Mouse (Mus musculus) cerebellum, postnatal 36 days (tissue): ENCODE results near the gene B230217C12Rik.
"Not testable (repeated sequence)": the region's sequence is repeated elsewhere in the genome, so short reads cannot be mapped to it uniquely, and the experiment has no call there.

Source experiments
- DNase-seq, 2 experiments: peaks; one replicate each; pipeline ENCODE4 v3.0.0; 2021 to 2022; ENCODE audit warnings: mixed read lengths in 2 of 2

Gene B230217C12Rik

DNA sequence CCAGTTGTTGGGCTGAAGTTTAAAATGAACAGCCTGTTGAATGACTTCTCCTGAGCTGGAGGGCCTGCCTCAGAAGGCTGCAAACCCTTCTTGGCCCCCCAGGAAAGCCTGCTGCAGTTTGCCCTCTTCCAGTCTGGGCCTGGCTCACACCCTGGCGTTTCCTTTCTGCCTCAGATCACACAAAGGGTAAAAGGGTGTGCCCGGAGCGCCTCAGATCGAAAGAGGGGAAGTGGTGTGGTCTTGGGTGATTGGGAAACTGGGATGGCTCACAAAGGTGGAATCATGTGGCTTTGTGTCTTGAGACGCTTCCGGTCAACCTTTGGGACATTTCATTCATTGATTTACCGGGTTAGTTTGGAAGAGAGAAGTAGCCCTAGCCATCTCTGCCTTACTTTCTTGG lies 14.2 kb upstream of the B230217C12Rik start:
- no peak for DNase-seq

DNA sequence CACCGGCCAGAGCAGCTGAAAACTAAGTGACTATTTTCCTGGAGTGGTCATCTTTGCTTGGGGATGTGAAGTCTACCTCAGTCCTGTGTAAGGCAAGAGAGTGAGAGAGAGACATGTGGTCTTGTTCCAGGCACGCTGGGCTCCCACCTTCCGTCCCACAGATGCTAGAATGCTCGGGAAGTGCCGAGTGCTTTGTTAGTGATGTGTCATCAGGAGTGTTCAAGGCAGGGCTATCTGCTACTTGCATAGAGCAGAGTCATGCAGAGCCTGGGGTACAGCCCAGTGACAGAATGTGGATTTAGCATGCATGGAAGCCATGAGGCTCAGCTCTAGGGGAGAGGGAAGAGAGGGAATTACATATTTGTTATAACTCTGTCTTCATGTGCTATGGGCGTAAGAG lies 12.9 kb upstream of the B230217C12Rik start:
- DNase-seq: no peak

DNA sequence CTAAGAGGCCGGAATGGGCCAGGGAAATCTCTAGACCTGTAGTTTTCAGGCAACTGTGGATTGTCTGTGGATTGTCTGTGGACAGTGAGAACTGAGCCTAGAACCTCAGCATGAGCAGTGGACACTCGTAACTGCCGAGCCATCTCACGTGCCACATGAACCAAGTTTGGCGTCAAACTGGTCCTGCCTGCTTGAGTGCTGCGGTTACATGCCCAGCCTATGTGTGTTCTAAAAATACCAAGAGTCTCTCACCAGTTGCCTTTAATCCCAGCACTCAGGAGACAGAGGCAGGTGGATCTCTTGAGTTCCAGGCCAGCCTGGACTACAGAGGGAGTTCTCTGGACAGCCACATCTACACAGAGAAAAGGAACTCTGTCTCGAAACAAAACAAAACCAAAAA lies 11.2 kb upstream of the B230217C12Rik start:
- no peak for DNase-seq

DNA sequence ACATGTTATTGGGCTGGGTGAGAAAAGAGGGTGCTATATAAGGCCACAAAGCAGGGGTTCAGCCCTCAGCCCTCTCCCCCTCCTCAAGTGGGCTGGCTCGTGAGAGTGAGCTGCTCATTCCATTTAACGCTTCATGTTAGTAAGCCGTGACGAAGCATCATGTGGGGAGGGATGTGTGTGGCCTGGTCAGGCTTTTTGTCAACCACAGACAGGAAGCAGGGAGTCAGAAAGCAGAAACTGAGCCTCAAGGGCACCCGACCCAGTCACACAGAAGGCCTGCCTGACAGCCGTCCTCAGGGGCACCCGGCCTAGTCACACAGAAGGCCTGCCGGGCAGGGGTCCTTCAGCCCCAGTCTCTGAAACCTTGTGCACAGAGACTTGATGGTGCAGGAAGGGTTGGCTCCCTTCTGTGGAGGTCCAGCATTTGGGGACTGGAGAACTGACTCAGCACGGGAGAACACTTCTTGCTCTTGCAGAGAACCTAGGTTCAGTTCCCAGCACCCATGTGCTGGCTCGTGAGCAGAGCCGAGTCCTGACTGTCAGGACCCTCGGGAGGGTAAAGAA lies 10.6 kb upstream of the B230217C12Rik start:
- no peak for DNase-seq

DNA sequence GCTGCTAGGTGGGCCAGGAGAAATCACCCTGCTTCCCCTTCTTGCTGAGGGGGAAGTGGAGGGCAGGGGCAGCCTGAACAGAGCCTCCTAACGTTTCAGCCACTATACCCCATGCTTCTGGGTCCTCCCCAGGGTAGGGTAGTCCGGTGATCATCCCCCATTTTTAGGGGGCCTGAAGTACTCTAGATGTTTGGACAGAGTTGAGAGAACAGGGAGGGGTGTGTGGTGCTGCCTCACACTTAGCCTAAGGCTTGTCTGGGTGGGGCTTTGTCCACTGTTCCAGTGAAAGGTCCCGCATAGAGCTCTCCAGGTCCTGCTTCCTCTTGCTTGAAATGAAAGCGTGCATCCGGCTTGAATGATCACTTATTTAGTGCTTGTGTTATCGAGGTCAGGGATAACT lies 10.1 kb upstream of the B230217C12Rik start:
- DNase-seq: no peak

DNA sequence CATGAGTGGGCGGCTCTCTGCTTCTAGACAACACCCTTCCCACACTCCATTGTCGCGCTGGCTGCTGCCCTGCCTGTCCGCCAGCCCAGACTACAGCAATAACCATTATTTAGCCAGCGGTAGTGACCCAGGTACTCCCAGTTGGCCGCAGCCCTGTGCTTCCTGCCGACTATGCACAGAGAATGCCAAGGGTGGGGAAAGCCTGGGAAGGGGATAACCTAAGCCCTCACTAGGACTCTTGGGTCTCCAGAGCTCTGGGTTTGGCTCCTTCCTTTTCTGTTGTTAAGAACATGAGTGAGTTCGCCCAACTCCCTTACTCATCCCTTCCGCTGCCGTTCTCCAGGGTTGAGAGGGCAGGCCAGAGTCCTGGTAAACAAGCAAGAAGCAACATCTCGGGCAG lies 8.6 kb upstream of the B230217C12Rik start:
- DNase-seq: no peak

DNA sequence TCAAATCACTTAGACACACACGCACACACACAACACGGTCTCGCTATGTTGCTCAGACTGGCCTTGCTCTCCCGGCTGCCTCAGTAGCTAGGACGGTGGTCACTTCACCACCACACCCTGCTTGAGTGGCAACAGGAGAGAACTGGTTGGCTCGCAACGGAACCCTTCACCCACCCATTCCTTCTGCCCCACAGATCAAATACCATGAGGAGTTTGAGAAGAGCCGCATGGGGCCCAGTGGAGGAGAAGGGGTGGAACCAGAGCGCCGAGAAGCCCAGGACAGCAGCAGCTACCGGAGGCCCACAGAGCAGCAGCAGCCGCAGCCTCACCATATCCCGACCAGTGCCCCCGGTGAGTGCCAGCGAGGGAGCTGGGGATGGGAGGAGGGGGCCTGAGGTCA lies 7.2 kb upstream of the B230217C12Rik start:
- no peak for DNase-seq

DNA sequence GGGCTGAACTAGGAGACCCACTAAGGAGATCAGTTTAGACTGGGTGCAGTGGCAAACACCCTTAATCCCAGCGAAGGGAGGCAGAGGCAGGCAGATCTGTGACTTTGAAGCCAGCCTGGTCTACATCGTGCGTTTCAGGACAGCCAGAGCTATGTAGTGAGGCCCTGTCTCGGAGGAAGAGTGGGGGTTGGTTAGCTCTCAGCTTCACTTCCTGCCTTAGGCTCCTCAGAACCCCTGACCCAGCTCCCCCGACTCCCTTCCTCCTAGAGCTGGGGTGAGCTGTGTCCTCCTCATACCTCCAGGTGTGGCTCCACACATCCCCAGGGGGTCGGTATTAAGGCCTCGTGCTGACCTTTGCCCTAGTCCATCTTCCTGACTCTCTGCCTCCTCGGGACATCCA lies 4.0 kb upstream of the B230217C12Rik start:
- DNase-seq: no peak

DNA sequence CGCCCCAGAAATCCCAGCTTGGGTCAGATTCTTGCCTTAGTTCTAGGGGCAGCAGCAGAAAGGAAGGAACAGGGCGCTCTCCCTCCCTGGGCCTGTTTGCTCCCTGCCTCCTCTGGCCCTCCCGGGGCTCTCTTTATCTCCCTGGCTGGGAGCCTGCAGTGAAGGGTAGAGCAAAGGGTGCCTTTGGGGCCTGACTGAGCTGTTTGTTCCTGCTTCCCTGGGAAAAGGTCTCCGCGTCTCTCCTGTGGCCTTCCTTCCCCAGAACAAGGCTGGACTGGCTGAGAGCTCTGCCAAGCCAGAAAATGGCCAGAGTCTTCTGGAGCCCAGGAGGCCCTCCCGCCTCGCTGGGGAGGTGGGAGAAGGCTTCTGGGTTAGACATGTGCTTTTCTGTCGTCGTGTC lies 3.5 kb upstream of the B230217C12Rik start:
- not testable (repeated sequence) for DNase-seq

DNA sequence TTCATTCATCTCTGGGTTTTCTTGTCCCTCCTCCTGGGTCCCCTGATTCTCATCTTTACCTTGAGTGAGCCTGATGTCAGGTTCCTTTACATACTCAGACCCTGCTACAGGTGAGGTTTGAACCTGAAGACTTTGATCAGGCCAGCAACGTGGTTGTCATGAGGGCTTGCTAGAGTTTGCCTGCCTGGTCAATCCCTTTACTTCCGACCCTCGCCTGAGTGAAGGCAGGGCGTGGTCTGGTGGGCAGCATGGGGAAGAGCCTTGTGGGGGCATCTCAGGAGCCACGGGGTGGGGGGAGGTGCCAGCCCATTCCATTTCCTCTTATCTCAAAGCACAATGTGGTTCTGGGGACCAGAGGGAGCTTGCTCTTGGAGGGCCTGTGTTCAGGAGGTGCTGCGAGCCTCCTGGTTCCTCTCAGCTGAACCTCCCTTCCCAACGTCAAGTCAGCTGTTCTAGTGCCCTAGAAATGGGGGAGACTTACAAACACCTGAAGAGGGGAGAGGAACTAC lies 2.9 kb upstream of the B230217C12Rik start:
- DNase-seq: no peak

DNA sequence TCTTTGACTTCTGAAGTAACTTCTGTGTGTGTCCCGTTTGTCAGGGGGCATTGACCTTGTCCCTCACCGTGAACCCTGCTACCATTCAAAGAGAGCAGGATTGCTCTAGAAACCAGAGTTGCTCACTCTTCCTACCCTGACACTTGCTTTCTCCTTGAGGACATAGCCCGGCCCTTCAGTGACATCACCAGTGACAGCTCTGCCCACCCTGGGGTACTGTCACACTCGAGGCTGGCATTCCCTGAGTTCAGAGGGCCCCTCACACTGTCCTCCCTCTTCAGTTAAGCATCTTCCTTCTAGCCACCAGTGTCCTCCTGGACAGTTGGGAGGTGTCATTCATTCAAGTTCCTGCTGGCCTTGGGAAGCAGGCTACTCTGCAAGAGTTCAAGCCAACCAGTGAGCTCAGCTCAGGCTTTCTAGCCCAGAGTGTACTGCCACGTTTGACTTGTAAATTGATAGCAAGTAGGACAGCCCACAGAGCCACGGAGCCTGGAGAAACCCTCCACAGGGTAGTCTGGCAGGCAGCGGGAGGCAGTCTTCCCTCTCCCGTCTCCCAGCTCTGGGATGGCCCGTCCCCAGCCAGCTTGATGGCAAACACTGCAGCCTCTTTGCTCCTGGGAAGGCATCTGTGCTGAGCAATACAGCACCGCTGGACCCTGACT lies 1.7 kb upstream of the B230217C12Rik start:
- no peak for DNase-seq

DNA sequence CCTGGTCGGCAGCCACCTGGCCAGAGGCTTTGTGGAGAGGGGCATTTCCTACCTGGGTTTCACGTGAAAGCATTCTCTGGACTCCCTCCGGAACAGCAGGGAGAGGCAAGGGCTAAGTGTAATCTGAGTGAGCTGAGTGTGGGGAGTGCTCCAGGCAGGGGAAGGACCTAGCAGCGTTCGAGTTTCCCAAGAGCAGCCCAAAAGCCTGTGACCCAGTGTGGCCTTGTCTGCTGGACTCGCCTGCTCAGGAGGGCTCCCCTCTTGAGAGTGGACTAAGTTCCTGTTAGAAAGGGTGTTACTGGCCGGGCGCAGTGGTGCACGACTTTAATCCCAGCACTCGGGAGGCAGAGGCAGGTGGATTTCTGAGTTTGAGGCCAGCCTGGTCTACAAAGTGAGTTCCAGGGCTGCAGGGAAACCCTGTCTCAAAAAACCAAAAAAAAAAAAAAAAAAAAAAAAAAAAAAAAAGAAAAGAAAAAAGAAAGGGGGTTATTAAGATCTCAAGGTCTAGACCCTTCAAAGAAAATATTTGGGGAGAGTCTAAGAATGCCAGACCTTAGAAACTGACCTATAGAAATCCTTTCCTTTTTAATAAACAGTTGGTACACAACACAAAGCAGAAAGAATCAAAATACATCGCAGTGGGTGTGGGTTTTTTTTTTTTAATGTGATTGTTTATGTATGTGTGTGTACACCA lies 992 bp upstream of the B230217C12Rik start:
- no peak for DNase-seq

DNA sequence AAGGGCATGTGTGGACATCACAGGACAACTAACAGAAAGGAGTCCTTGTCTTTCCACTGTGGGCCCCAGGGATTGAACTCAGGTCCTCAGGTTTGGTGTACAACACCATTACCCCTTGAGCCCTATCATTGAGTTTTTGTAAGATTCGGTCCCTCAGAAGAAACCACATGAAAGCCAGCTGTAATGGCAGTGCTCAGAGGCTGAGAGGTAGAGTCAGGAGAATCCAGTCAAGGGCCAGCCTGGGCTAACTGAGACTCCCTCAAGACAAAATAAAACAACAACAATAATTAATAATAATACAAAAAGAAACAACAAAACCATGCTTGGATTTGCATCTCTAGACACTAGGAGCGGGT lies 467 bp upstream of the B230217C12Rik start:
- DNase-seq: no peak

DNA sequence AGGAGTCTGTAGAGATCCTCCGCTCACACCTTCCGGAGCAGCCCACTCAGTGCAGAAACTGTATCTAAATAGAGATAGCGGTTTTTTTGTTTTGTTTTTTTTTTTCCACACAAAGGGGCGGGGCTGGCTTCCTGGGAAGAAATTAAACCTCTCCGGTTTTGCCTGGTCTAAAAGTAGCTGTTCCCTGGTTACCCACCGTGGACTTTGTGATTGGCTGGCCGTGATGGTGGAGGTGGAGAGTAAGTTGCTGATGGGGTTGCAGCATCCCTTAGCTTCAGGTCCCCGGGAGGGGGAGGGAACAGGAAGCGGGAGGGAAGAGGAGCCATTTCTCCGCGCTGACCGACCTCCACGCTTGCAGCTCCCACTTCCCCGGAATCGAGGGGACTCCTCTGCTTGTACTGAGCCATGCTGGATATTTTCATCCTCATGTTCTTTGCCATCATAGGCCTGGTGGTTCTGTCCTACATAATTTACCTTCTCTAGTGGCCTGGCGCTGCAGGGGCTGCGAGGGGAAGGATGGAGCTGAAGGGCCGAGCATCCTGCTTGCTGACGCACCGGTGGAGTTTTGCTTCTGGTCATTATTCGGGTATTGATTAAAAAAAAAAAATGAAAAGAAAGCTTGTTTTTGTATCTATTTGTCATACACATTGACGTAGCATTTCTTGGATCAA lies 546 bp downstream of the B230217C12Rik start:
- DNase-seq: peak; percentile 90

DNA sequence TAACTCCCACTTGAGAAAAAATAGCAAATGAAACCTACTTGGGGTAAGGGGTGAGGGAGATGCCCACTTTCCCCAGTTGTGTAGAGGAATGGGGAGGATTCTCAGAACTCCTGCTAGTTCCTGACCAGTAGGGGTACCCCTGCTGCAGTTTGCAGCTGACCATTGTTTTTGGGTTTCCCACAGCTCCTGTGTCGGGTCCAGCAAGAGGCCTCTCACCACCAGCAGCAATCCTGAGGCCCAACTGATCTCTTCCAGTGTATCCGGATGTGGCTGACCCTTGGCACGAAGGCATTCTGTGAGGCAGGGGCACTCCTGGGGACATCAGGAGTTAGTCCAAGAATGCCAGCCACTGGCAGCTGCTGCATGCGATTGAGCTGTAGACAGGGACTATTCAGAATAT lies 1.4 kb downstream of the B230217C12Rik start:
- DNase-seq: peak in 1 of 2 experiments; percentile 30

DNA sequence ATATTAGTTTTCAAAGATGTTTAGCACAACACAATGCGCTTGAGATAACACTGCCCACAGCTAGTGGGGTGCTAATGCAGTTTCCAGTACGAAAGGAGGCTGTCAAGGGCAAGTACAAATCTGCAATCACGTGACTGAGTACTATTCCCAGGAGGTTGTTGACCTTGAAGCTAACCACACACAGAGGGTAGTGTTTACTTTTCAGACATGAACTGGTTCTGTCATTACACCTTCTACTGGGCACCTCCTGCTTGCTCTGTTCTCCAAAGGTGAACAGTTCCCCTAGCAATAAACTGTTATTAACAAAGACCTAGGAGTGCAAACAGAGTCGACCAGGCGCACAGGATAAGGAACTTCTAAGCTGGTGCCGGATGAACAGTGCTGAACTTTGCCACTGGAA lies 9.8 kb downstream of the B230217C12Rik start:
- no peak for DNase-seq

DNA sequence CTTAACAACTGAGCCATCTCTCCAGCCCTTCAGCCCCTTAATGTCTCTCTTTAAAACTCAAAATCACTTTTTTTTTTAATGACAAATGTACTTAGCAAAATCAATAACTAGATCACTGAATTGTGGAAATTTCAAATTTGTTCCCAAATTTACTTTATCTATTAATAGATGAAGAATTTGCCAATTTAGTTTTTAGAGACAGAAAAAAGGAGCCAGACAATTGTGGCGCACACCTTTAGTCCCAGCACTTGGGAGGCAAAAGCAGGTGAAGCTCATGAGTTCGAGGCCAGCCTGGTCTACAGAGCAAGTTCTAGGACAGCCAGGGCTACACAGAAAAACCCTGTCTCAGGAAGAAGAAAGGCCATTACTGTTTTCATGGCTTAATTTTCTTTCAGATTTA lies 11.0 kb downstream of the B230217C12Rik start:
- no peak for DNase-seq

DNA sequence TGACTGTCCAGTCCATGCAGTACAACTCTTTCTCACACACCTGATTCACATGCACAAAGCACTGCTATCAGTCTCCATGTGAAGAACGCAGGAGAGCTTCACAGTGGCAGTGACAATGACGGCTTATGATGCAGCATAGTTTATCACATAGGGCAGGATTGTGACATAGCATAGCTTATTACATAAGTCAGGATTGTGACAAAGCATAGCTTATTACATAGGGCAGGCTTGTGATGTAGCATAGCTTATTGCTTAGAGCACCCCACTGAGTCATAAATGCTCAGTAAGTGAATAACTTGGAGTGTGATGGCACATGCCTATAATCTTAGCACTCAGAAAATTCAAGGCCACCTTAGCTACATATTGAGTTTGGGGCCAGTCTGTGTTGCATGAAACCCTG lies 14.9 kb downstream of the B230217C12Rik start:
- DNase-seq: no peak

DNA sequence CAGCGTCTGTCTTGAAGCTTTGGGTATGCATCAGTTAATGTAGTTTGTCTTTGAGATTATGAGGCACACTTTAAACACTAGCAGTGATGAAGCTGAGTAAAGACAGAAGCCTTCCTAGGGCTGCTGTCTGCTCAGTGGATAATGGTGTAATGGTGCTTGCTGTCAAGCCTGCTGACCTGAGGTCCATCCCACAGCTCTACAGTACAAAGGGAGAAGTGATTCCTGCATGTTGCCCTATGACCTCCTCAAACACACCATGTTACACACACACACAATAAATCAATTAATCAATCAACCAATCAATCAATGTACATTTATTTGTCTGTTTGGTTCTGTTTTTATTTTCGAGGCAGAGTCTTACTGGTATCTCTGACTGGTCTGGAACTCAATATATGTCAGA lies 21.6 kb downstream of the B230217C12Rik start:
- DNase-seq: no peak

DNA sequence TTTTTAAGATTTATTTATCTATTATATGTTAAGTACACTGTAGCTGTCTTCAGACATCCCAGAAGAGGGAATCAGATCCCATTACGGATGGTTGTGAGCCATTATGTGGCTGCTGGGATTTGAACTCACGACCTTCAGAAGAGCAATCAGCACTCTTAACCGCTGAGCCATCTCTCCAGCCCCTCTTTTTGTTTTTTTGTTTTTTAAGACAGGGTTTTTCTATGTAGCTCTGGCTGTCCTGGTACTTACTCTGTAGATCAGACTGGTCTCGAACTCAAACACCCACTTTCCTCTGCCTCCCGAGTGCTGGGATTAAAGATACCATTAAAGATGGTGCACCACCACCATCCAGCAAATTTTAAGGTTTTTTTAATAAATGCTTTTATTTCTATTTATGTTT lies 24.8 kb downstream of the B230217C12Rik start:
- DNase-seq: no peak

DNA sequence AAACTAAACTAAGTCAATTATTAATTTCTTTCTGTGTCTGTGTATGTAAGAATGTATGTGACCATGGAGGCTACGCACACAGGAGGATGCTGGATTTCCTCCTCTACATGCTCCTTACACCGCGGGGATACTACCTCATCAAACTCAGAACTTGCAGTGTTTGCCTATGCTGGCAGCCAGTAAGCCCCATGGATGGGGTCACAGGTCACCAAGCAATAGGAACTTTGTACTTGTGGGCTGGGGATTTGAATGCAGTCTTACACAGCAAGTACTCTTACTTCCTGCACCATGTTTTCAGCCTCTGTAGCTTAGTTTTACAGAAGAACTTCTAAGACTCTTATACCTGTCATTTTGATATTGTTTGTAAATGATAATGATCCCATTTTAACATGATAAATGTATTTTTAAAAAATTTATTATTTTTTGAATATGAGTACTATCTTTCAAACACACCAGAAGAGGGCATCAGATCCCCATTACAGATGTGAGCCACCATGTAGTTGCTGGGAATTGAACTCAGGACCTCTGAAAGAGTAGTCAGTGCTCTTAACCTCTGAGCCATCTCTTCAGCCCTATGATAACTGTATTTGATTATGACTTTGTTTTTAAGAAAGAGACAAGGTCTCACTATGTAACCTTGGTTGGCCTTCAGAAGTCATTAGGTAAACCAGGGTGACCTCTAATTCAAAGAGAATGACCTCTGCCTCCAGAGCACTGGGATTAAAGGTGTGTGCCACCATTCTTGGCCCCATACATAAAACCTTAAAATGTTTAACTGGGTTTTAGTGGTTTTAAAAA lies 25.7 kb downstream of the B230217C12Rik start:
- DNase-seq: no peak

DNA sequence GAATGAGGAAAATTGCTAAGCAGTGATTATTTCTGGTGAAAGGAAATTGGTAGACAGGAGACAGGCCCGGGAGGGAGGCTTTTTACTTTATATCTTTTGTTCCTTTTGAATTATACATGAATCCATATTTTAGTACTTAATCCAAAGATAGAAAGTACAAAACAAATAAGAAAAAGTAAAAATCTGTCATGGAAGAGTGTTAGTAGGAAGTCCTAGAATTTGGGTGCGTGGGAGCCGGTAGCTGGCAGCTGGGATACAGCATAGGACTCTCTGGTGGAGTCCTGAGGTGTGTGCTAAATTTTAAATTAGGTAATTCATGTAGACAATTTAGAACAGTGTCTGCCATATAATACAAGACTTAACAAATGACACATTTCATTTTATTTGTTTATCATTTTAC lies 27.0 kb downstream of the B230217C12Rik start:
- no peak for DNase-seq

DNA sequence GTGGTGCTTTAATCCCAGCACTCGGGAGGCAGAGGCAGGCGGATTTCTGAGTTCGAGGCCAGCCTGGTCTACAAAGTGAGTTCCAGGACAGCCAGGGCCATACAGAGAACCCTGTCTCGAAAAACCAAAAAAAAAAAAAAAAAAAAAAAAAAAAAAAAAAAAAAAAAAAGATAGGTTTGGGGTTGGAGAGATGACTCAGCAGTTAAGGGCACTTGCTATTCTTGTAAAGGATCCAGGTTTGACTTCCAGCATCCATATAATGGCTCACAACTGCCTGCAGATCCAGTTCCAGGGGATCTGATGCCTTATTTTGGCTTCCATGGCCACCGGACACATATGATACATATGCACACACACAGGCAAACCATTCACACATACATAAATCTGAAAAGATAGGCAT lies 31.8 kb downstream of the B230217C12Rik start:
- DNase-seq: not testable (repeated sequence)
